Mouse (Mus musculus): ENCODE data around the gene Ccdc136. TPM values are rescaled to one million over a fixed set of nuclear protein-coding genes. Genes with fewer than 3 reads are reported as not detected.

Gene Ccdc136
- polyA plus RNA-seq, 1 experiment = not detected

DNA sequence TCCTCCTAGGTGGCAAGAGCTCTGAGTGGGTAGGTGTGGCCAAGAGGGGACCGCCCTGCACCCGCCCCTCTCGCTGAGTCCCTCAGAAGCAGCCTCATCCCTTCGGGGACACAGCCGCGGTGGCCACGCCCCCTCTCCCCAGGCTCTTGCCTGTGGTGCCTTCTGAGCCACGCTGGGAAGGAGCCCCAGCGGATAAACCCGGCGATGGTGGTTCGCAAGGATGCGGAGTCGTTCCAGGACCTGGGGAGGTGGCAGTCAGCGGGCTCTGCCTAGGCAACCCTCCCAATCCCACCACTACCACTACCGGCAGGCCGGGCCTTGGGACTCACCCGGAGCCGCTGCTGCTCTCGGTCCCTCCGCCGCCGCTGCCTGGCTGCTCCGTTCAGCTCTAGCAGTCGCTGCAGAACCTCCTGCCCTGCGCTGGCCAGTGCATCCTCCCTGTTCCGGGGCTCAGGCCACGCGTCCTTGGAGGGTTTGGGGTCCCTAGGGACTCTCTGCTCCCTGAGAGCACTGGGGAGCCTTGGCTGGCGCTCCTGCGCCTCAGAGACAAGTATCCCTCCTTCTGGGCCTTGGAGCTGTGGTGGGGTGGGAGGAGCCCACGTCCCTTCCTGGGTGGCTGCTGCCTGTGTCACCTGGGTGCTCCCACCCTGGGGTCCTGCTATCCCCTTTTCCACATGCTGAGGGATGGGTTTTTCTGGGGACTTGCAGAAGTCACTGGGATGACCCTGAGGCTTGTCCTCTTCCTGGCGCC lies 78.0 kb downstream of the Ccdc136 start:
- H3K27me3 ChIP-seq (ENCODE audit: control insufficient read depth) = peaks cover 18% of the 10 kb centered on the region
- peak overlapping the region; percentile 62 for H3K4me3 ChIP-seq (replicated peaks)
- peaks cover 25% of the 10 kb centered on the region for H3K36me3 ChIP-seq (ENCODE audit: control insufficient read depth)
- TF ChIP-seq GATA1 (IDR thresholded peaks at IDR 0.05; ENCODE audit: low read length) = no peak
- TF ChIP-seq TAL1 (IDR thresholded peaks at IDR 0.05; ENCODE audit: low read length) = no peak
- H3K9me3 ChIP-seq (ENCODE audit: control insufficient read depth, low read length) = no peaks in the 10 kb centered on the region; the same call in 1 of the 2 replicates
- H3K4me1 ChIP-seq (ENCODE audit: control insufficient read depth) = peaks cover 19% of the 10 kb centered on the region

DNA sequence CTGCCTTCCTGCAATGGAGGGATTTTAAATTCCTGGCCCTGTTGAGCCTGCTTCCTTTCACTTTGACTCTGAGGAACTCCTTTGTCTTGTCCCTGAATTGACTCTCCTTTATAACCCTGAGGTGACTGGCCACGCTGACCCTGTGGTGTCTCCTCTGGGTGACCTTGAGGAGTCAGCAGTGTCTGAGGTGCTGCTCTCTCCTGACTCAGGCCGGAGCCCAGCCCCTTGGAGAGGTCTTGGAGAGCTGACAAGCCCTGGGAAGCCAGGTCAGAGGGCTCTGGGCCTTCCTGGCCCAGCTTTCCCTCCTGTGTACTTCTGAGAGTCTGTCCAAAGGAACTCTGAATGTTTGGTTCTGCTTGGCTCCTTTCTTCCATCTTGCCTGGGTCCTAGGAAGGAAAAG lies 78.6 kb downstream of the Ccdc136 start:
- Histone ChIP-seq H3K4me1 (ENCODE audit: control insufficient read depth) (peaks cover 17% of the 10 kb centered on the region), H3K4me3 (replicated peaks) (no peak overlapping the region), H3K36me3 (ENCODE audit: control insufficient read depth) (peaks cover 23% of the 10 kb centered on the region), H3K9me3 (ENCODE audit: control insufficient read depth, low read length) (no peaks in the 10 kb centered on the region; the same call in 1 of the 2 replicates), H3K27me3 (ENCODE audit: control insufficient read depth) (peaks cover 18% of the 10 kb centered on the region)
- no peak for TF ChIP-seq TAL1 (IDR thresholded peaks at IDR 0.05; ENCODE audit: low read length)
- no peak for TF ChIP-seq GATA1 (IDR thresholded peaks at IDR 0.05; ENCODE audit: low read length)

Other genes with a start within 250 kb of the Ccdc136 start
- gene Rbm28, start 231.3 kb upstream of the Ccdc136 start, polyA plus RNA-seq (2012) = 0.50 and 0.55 TPM in 2 replicates
- gene Prrt4, start 216.7 kb upstream of the Ccdc136 start, polyA plus RNA-seq (2012) = 0.02 TPM in 1 of 2 replicates, not detected in the other
- gene Impdh1, start 179.9 kb upstream of the Ccdc136 start, polyA plus RNA-seq (2012) = 1.7 and 1.8 TPM in 2 replicates
- 0.76 and 0.80 TPM in 2 replicates for gene Hilpda, start 123.8 kb upstream of the Ccdc136 start, polyA plus RNA-seq (2012)
- not detected in 2 replicates for gene Fam71f2, start 116.7 kb upstream of the Ccdc136 start, polyA plus RNA-seq (2012)
- not detected in 2 replicates for gene Fam71f1, start 77.2 kb upstream of the Ccdc136 start, polyA plus RNA-seq (2012)
- 0.17 and 0.63 TPM in 2 replicates for gene Calu, start 48.2 kb upstream of the Ccdc136 start, polyA plus RNA-seq (2012)
- not detected in 2 replicates for gene Opn1sw, start 7.8 kb upstream of the Ccdc136 start, polyA plus RNA-seq (2012)
- gene Flnc, start 36.9 kb downstream of the Ccdc136 start, polyA plus RNA-seq (2012) = not detected in 2 replicates
- 16.6 and 22.9 TPM in 2 replicates for gene Atp6v1f, start 71.4 kb downstream of the Ccdc136 start, polyA plus RNA-seq (2012)
- not detected in 2 replicates for gene Atp6v1fnb, start 75.1 kb downstream of the Ccdc136 start, polyA plus RNA-seq (2012)
- 0.01 and 0.11 TPM in 2 replicates for gene Kcp, start 111.6 kb downstream of the Ccdc136 start, polyA plus RNA-seq (2012)
- gene Irf5, start 130.3 kb downstream of the Ccdc136 start, polyA plus RNA-seq (2012) = 0.16 and 0.44 TPM in 2 replicates
- 0.66 and 1.1 TPM in 2 replicates for gene Tnpo3, start 213.6 kb downstream of the Ccdc136 start, polyA plus RNA-seq (2012)

Data from erythroblast, embryonic 14.5 days (primary cell).